ENCODE assay signal across 8 mouse cellular contexts in genomic region chr6:145211376-145212305, GRCm38 (mm10). TPM values are rescaled to one million over a fixed set of nuclear protein-coding genes. Genes with fewer than 3 reads are reported as not detected.
DNase-seq lines count a peak whose midpoint lies in the region; ATAC-seq and TF ChIP-seq lines count a peak whose summit lies in the region.

No protein-coding gene starts in this region.

- peak; percentile 47 for ATAC-seq in kidney, embryonic 16.5 days (ENCODE audit: low FRiP score, low TSS enrichment)
- ATAC-seq in Patski = peak; percentile 51
- peak; percentile 41 for ATAC-seq in embryonic facial prominence, embryonic 15.5 days (ENCODE audit: insufficient number of reproducible peaks, low FRiP score, low TSS enrichment, low read depth)
- ATAC-seq in neural tube, embryonic 14.5 days (ENCODE audit: low read depth) = peak; percentile 40

- H3K4me1 ChIP-seq in kidney, embryonic 16.5 days (ENCODE audit: insufficient read depth, low read length) = peaks cover 16% of the 10 kb centered on the region
- peaks cover 17% of the 10 kb centered on the region for H3K4me1 ChIP-seq in embryonic facial prominence, embryonic 15.5 days
- H3K4me1 ChIP-seq in limb, embryonic 10.5 days = peaks cover 12% of the 10 kb centered on the region
- H3K4me1 ChIP-seq in neural tube, embryonic 14.5 days (ENCODE audit: control insufficient read depth, insufficient read depth, low read length) = peaks cover 10% of the 10 kb centered on the region

- no peak for TF ChIP-seq CTCF in Patski (IDR thresholded peaks at IDR 0.05)

- in situ Hi-C loops in Patski (cut with MboI; ENCODE audit: low pct_unique_long_range_greater_than_20kb) = no loop called here

- no peaks in the 10 kb centered on the region for H3K36me3 ChIP-seq in kidney, embryonic 16.5 days (ENCODE audit: insufficient read depth, low read length)
- H3K36me3 ChIP-seq in embryonic facial prominence, embryonic 15.5 days = 0 out of 2 replicates have a peak, but pooled peaks cover 11% of the 10 kb centered on the region
- H3K36me3 ChIP-seq in limb, embryonic 10.5 days = peaks cover 9% of the 10 kb centered on the region
- 0 out of 2 replicates have a peak, but pooled peaks cover 5% of the 10 kb centered on the region for H3K36me3 ChIP-seq in neural tube, embryonic 14.5 days (ENCODE audit: control insufficient read depth, insufficient read depth, low read length)

- H3K9ac ChIP-seq in kidney, embryonic 16.5 days (replicated peaks; ENCODE audit: low read length) = peak overlapping the region; percentile 87
- H3K9ac ChIP-seq in embryonic facial prominence, embryonic 15.5 days = peak overlapping the region; percentile 71
- H3K9ac ChIP-seq in neural tube, embryonic 14.5 days (replicated peaks; ENCODE audit: low read depth, low read length) = peak overlapping the region; percentile 90

- H3K4me3 ChIP-seq in kidney, embryonic 16.5 days (ENCODE audit: low read length) = peak overlapping the region; percentile 72
- H3K4me3 ChIP-seq in embryonic facial prominence, embryonic 15.5 days (replicated peaks) = peak overlapping the region; percentile 64
- H3K4me3 ChIP-seq in limb, embryonic 10.5 days = peak overlapping the region; percentile 81
- peak overlapping the region; percentile 78 for H3K4me3 ChIP-seq in neural tube, embryonic 14.5 days (ENCODE audit: low read depth, low read length)

- peak overlapping the region; percentile 98 for H3K27ac ChIP-seq in kidney, embryonic 16.5 days (ENCODE audit: low read length)
- H3K27ac ChIP-seq in embryonic facial prominence, embryonic 15.5 days (replicated peaks) = peak overlapping the region; percentile 93
- H3K27ac ChIP-seq in limb, embryonic 10.5 days = peak overlapping the region; percentile 97
- peak overlapping the region; percentile 94 for H3K27ac ChIP-seq in neural tube, embryonic 14.5 days (ENCODE audit: low read depth, low read length)

- intact Hi-C loops in gastrocnemius, postnatal 14 days (cut with DNase I; ENCODE audit: low total_unique reads) = no loop called here

- no peaks in the 10 kb centered on the region for H3K9me3 ChIP-seq in kidney, embryonic 16.5 days (ENCODE audit: low read length)
- H3K9me3 ChIP-seq in embryonic facial prominence, embryonic 15.5 days (replicated peaks) = no peaks in the 10 kb centered on the region
- H3K9me3 ChIP-seq in limb, embryonic 10.5 days (replicated peaks) = no peaks in the 10 kb centered on the region
- no peaks in the 10 kb centered on the region for H3K9me3 ChIP-seq in neural tube, embryonic 14.5 days (ENCODE audit: control insufficient read depth, low read length)

- WGBS in kidney, embryonic 16.5 days = 2% methylated on average over 21 of the region's 21 CpGs
- 4% methylated on average over 21 of the region's 21 CpGs for WGBS in embryonic facial prominence, embryonic 15.5 days
- WGBS in limb, embryonic 10.5 days = 4% methylated on average over 21 of the region's 21 CpGs
- 4% methylated on average over 21 of the region's 21 CpGs for WGBS in neural tube, embryonic 14.5 days

- POLR2A ChIA-PET in Patski (lab: Charles Lee) = interaction anchor here (0.6 to 1.7 kb wide), 7 partner anchors 12 to 152 kb away, joined by 3 to 4 read pairs (median 3); partner anchors contain the start of gene Bcat1

- H3K4me2 ChIP-seq in kidney, embryonic 16.5 days (replicated peaks; ENCODE audit: low read depth, low read length) = peak overlapping the region; percentile 53
- peak overlapping the region; percentile 64 for H3K4me2 ChIP-seq in embryonic facial prominence, embryonic 15.5 days (replicated peaks)
- peak overlapping the region; percentile 89 for H3K4me2 ChIP-seq in neural tube, embryonic 14.5 days (ENCODE audit: low read depth, low read length)

- H3K27me3 ChIP-seq in kidney, embryonic 16.5 days (ENCODE audit: insufficient read depth, low read length) = no peaks in the 10 kb centered on the region
- no peaks in the 10 kb centered on the region for H3K27me3 ChIP-seq in Patski
- H3K27me3 ChIP-seq in embryonic facial prominence, embryonic 15.5 days = no peaks in the 10 kb centered on the region
- no peaks in the 10 kb centered on the region for H3K27me3 ChIP-seq in limb, embryonic 10.5 days (ENCODE audit: low read depth, poor library complexity, severe bottlenecking)
- no peaks in the 10 kb centered on the region for H3K27me3 ChIP-seq in neural tube, embryonic 14.5 days (ENCODE audit: control insufficient read depth, insufficient read depth, low read length)

- CTCF ChIA-PET in Patski (lab: Charles Lee) = interaction anchor here (1.3 to 2.5 kb wide), 4 partner anchors 12 to 130 kb away, joined by 3 to 15 read pairs (median 5); no protein-coding TSS in a partner anchor

- no peak for DNase-seq in kidney, adult 18-20 months
- no peak for DNase-seq in Patski (ENCODE audit: low read depth, low spot score)
- DNase-seq in limb, embryonic 10.5 days (ENCODE audit: low spot score) = no peak
- DNase-seq in gastrocnemius, postnatal 14 days = no peak
- no peak for DNase-seq in right cerebral cortex, postnatal 25 days

RNA-seq across cellular contexts. Expression of gene Etfrf1, which starts 0.7 kb away (rescaled TPM):
- 42.4 and 46.0 TPM in 2 replicates for polyA plus RNA-seq in kidney, embryonic 16.5 days (2015; fragmentation: Nextera tagmentation; extraction: Ambion mirVana)
- polyA plus RNA-seq in Patski (2021) = 71.3 TPM
- polyA plus RNA-seq in embryonic facial prominence, embryonic 15.5 days (2015; fragmentation: Nextera tagmentation; extraction: Ambion mirVana) = 33.9 and 35.2 TPM in 2 replicates
- polyA plus RNA-seq in limb, embryonic 10.5 days (2016; fragmentation: Nextera tagmentation; extraction: Ambion mirVana) = 25.0 and 30.8 TPM in 2 replicates
- 26.3 and 29.6 TPM in 2 replicates for polyA plus RNA-seq in neural tube, embryonic 14.5 days (2014; fragmentation: Nextera tagmentation; extraction: Ambion mirVana)
- total RNA-seq in gastrocnemius, postnatal 14 days (2021) = 10 to 100 TPM; 60.2 to 66.6 TPM

RNA-seq across cellular contexts. Expression of gene Casc1, which starts 0.8 kb away (rescaled TPM):
- polyA plus RNA-seq in kidney, embryonic 16.5 days (2015; fragmentation: Nextera tagmentation; extraction: Ambion mirVana) = 0.71 and 0.76 TPM in 2 replicates
- 3.0 TPM for polyA plus RNA-seq in Patski (2021)
- polyA plus RNA-seq in embryonic facial prominence, embryonic 15.5 days (2015; fragmentation: Nextera tagmentation; extraction: Ambion mirVana) = 3.1 and 4.4 TPM in 2 replicates
- polyA plus RNA-seq in limb, embryonic 10.5 days (2016; fragmentation: Nextera tagmentation; extraction: Ambion mirVana) = 0.18 and 0.31 TPM in 2 replicates
- polyA plus RNA-seq in neural tube, embryonic 14.5 days (2014; fragmentation: Nextera tagmentation; extraction: Ambion mirVana) = 0.93 and 1.4 TPM in 2 replicates
- under 1 TPM; 0.13 to 0.23 TPM for total RNA-seq in gastrocnemius, postnatal 14 days (2021)

RNA-seq across cellular contexts. Expression of gene Kras, which starts 38.4 kb away (rescaled TPM):
- polyA plus RNA-seq in kidney, embryonic 16.5 days (2015; fragmentation: Nextera tagmentation; extraction: Ambion mirVana) = 68.1 and 68.9 TPM in 2 replicates
- 59.2 TPM for polyA plus RNA-seq in Patski (2021)
- polyA plus RNA-seq in embryonic facial prominence, embryonic 15.5 days (2015; fragmentation: Nextera tagmentation; extraction: Ambion mirVana) = 65.5 and 70.7 TPM in 2 replicates
- 78.5 and 80.8 TPM in 2 replicates for polyA plus RNA-seq in limb, embryonic 10.5 days (2016; fragmentation: Nextera tagmentation; extraction: Ambion mirVana)
- 96.9 and 113 TPM in 2 replicates for polyA plus RNA-seq in neural tube, embryonic 14.5 days (2014; fragmentation: Nextera tagmentation; extraction: Ambion mirVana)
- total RNA-seq in gastrocnemius, postnatal 14 days (2021) = 10 to 100 TPM; 18.1 to 19.7 TPM
